Mouse (Mus musculus): ENCODE measurements around the gene Pmm2.

The Pmm2 gene

DNA sequence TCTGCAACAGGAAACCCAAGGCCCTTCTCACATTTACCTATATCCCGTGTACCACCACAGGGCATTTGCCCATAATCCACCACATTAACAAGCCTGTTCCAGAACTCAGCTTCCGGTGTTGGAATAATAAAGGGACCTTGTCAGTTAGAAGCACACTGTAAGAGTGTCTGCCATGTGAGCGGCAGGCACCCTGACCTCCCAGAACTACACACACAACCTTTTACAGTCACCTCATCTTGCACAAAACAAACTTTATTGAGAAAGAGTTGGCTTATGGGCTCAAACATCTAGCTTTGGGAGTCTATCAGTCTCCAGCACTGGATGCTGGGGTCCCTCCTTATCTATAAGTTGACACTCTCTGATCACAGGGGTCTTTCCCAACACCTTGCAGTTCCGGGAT lies 20.9 kb downstream of the Pmm2 start:
- no peak for DNase-seq

DNA sequence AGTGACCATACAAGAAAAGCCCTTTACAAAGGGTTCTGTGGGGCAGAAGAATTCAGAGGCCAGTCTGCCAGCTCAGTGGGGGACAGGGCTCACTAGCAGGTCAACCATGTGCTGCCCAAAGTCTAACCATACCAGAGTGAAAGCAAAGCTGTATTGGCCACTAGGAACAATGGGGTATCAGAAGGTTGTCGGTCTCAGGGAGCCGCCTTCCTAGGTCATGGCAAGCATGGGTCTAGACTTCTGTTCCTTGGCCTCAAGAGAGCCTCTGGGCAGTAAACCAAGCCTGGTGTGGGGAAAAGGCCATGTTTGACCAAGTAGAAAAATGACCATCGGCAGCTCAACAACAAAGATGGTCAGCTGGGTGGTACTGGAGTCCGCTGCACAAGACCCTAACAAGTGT lies 21.3 kb downstream of the Pmm2 start:
- DNase-seq, result no peak

GRCm38 (mm10) chr16:8663022-8663421 lies 25.5 kb downstream of the Pmm2 start:
- DNase-seq, result no peak

DNA sequence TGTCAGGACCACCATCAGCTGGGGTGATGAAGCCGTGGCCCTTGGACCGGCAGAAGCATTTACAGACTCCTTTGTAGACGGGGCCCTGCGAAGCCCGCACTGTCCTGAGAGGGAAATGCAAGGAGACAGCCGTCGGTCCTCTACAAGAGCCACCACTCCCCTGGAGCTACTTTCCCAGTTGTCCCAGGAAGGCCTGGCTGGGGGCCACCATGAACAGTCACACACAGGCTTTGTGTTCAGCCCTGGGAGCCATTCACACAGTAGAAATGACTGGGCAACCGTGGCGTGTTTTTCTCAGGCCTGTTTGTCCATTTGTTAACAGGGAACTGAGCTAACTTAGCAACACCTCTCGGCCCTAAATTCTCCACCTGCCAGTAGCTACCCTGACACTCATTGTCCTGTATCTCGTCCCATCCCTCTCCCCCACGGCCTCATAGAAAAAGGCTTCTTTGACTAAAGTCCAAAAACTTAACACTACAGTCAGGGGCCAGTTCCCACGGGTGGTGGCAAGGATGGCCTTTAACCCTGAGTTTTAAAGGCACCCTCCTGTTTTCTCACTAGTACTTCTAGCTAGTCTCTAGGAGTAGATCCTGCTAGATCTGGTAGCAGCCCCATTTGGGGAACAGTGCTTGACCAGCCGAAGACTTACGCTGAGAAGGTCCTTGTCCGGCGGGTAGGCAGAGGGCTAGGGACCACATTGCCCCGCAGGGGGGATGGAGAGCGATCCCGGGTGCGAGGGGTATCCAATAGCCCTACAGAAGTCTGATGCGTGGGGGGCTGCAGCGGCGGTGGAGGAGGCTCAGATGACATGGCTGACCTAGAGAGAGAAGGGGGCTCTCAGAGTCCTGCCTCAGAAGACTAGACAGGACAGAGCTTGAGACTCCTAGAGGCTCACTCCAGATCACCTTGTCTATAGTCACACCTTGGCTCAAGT lies 26.4 kb downstream of the Pmm2 start:
- DNase-seq, result no peak

DNA sequence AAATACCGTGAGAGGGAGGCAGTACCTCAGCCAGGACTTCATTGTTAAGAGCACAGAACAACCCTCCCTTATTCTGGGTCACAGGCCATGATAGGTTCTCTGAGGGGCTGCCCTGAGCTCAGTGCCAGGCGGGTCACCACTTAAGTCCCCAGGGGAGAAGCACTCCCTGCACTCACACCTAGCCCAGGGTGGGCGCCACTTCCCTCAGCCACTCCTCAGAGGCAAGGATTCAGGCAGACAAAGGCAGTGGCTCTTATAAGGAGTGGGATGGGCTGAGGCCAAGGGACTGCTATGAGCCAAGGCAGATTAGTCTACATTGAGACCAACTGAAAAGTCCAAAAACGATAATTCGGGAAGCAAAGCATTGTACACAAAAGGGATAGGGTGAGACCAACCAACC lies 27.9 kb downstream of the Pmm2 start:
- DNase-seq, result no peak

- no peak for DNase-seq
These were observed 29.0 kb downstream of the Pmm2 start for GRCm38 (mm10) chr16:8666452-8666851.

DNA sequence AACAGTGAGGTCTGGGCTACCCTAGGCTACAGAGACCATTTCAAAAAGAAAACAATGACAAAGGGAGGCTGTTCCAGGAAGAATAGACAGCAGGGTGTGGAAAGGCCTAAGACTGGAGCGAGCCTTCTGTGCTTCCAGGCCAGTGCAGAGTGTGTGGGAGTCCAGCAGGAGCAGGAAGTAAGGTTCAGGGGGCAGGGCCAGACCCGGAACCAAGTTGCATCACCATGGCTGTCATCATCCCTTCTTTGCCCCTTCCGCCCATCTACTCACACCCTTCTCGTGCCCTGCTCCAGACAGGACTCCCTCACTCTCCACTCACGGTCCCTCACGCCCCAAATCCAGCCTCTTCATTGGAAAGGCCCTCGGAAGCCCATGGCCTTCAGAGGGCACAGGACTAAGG lies 29.8 kb downstream of the Pmm2 start:
- no peak for DNase-seq

DNA sequence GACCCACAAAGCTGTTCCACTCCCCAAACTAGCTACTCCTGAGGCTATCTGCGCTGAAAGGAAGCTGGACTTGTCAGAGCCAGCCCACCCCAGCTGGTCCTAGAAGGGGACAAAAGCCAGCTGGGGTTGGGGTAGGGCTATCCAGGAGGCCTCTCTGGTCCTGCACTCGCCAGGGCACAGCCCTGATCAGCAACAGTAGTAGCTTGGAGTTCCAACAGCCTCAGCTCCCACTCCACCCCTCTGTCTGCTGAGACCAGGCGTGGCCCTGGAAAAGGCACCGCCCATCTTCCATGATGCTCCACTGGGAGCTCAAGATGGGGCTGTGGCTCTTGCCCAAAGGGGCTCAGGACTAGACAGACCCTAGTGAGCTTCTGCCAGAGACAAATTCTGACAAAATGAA lies 30.3 kb downstream of the Pmm2 start:
- no peak for DNase-seq

DNA sequence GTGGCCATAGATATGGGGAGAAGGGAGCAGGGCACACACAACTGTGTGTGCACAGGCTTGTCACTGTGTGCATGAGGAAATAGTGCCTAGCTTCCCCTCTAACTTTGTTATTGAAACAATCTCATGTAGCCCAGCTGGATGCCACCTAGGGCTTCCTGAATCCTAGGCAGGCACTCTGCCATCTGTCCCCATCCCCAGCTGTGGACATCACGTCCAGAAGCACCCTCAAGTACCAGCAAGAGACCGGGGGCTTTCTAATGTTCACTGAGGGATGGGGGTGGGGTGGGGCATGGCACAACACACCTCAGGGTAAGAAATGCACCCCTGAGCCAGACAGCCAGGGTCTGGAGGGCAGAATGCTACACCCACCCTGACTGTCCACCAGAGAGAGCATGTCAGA lies 30.9 kb downstream of the Pmm2 start:
- DNase-seq, result no peak

DNA sequence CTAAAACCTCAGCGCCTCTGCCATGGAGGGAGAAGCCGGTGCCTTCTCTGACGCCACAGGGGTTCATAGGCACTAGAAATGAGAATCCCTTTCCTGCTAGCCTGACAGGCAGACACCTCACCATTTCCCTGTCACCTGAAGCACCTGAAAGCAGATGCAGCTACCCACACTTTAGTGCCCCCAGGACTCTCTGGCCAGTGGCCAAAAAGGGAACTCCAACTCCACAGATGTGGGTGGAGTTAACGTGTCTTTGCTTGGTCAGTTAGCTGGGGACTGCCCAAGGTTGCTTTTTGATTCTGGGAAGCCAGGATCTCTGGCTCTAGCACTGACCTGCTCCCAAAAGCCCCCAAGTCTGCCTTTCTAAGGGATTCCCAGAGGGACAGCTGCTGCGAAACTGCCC lies 32.0 kb downstream of the Pmm2 start:
- DNase-seq, result no peak

GRCm38 (mm10) chr16:8670041-8671035 lies 32.9 kb downstream of the Pmm2 start:
- DNase-seq, result no peak

DNA sequence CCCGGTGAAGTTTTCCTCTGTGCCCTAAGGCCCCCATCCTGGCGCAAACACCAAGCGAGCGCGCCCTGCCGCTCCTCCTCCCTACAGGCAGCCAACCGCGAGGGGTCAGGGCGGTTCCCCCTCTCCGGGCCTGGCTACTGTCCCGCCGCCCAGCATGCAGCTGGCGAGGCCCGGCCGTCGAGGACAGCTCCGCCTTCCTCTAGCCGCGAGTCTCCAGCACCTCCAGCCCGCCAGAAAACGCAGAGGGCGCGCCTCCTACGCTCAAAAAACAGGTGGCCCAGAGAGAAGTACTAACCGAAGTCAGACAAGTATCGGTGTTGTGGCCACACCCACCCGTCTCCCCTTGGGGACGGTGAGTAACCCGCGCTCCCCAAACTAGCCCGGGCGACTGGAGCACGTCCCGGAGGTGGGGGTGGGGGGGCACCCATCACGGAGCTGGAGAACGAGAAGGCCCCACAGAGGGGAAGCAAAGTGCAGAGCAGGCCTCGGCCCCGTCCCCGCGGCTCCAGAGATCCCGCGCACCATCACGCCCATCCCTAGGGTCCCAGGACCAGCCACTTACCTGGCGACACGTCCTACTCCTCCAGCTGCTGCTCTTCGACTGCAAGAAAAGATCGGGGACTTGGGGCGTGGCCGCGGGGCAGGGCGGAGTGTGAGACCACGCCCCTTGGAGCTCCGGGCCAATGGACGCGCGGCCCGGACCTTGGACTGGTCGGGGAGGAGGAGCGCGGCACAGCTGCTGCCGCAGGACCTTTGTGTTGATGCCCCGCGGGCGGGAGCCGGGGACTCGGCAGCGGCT lies 34.3 kb downstream of the Pmm2 start, which contains the start of gene Carhsp1:
Gene Carhsp1, minus strand, starts transcription at position 605 of the 799 bp plus-strand sequence.
- peak; percentile 51 for DNase-seq

DNA sequence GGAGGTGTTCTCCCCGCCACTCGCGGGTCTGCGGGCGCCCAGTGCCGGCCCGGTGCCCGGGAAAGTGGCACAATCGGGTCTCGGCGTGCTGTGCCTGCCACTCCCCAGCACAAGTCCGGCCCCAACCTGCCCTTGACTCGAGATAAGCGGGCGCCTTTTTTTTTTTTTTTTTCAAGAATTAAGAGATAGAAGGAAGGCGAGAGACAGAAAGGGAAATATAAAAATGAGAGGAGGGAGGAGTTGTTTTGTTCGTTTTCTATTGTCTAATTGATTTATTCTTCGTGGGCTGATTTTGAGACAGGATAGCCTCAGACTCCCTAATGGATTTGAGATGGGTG lies 34.8 kb downstream of the Pmm2 start:
- DNase-seq, result no peak

- no peak for DNase-seq
These were observed 35.3 kb downstream of the Pmm2 start for GRCm38 (mm10) chr16:8672811-8673210.

GRCm38 (mm10) chr16:8673343-8673742 lies 35.9 kb downstream of the Pmm2 start:
- no peak for DNase-seq

DNA sequence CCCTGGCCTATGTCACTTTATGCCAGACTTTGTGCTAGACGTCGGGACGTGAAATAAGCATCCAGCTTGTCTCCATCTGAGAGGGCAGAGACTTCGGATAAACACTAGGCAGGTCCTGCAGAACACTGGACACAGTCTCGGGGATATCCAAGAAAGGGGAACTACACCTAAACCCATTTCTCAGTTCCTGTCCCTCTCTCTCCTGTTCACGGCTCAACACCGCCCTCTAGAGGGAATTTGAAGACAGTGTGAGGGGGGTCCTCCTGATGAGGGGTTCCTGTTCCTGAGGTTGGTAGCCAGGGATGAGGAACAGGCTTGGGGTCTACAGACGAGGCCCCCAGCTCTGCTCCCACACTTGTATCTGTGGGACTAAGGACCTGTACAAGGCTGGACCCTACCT lies 36.7 kb downstream of the Pmm2 start:
- no peak for DNase-seq

GRCm38 (mm10) chr16:8675559-8675958 lies 38.1 kb downstream of the Pmm2 start:
- DNase-seq, result no peak

DNA sequence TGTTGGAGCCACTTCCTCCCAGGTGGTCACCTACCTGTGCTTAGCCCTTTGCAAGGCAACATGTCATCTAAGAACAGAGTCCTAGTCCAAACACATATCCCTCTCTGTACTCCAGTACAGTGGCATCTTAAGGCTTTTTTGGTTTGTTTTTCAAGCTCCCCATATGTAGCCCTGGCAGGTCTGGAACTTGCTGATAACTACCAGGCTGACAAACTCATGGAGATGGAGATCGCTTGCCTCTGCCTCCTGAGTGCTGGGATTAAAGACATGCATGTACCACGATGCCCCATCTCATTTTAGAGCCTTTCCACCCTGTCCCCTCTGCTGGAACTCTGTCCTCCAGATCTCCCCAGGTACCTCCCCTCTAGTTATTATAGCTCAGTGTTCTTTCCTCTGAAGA lies 38.8 kb downstream of the Pmm2 start:
- no peak for DNase-seq

DNA sequence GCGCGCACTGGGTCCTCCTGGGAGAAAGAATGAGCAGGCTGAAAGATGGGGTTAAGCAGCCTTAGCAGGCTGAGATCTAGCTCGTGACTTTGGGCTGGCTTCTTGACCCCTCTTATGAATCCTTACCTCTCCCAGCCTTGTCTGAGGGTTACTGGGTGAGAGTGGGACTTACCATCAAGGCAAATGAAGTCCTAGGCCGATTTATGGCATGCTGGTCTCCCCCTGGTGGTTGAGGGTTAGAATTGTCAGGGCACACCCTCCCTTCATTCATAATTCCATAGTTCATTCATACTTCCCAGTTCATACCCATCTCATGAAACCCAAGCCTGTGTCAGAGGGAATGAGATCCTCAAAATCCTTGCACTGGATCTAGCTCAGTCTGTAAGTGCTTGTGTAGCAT lies 39.3 kb downstream of the Pmm2 start:
- peak; percentile 56 for DNase-seq

DNA sequence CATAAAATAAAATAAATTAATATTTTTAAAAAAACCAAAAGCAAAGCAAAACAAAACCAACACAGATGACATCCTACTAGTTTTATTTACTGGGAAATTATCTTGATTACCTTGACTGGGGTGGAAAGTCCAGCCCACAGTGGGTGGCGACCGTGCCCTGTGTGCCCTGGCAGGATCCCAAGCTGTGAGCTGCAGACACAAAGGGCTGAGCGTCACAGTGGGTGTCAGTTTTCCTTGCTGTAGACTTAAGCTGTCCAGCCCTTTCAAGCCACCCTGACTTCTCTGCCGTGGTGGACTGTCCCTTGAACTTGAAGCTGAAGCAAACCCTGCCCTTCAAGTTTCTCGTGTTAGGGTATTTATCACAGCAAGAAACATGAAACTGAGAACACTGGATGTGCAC lies 40.6 kb downstream of the Pmm2 start:
- no peak for DNase-seq

- no peak for DNase-seq
These were observed 41.2 kb downstream of the Pmm2 start for GRCm38 (mm10) chr16:8678676-8679075.

GRCm38 (mm10) chr16:8679780-8680179 lies 42.3 kb downstream of the Pmm2 start:
- no peak for DNase-seq

DNA sequence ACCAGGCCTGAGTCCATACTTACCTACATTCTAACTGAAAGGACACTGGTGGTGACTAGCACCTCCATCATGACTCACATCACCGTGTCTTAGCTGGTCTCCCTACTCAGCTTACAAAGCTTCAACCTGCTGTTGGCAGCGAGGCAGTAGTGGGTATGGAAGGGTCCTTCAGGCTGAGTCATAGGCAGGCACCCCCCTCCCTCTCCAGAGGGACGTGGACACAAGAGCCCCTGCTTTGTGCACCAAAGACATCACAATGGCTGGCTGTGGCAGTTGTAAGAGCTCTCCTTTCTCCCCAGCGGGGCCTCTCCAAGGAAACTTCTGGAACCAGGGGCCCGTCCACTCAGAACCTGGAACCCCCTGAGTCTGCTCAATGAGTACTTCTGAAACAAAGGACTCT lies 43.0 kb downstream of the Pmm2 start, which contains the start of gene Gm5767:
Gene Gm5767, plus strand, starts transcription at position 301 of the 400 bp plus-strand sequence.
- no peak for DNase-seq

Data from cerebellum, adult 9-10 months (tissue).